Mouse (Mus musculus) kidney, postnatal 0 days (tissue): ENCODE measurements at regions not wholly inside any gene's neighbourhood (a gene's known extent, or its start where the extent isn't known, plus 50 kb on each side); places are given as distances from the start of the nearest gene placed in this dataset.

Experiments used
- ATAC-seq: fragments of 200-750 bp; cut with Nextera tagmentation; replicated peaks from 2 replicates; pipeline ENCODE4 v1.8.0; 2017; ENCODE audit warnings: low read depth, moderate number of reproducible peaks, moderate TSS enrichment, moderate library complexity; ENCODE audit not compliant: low FRiP score
- DNase-seq: peaks from one replicate; pipeline ENCODE4 v3.0.0-alpha.2; 2016; ENCODE audit warnings: low spot score
- H3K27ac ChIP-seq: fragments of 300-500 bp; sonication (generic); 2 replicates; pipeline ENCODE4 v1.5.1; 2014; ENCODE audit warnings: mild to moderate bottlenecking
- H3K27me3 ChIP-seq: fragments of 300-500 bp; sonication (generic); 2 replicates; pipeline ENCODE4 v1.6.1; 2014; ENCODE audit warnings: low read length, mixed read lengths; ENCODE audit not compliant: insufficient read depth
- H3K36me3 ChIP-seq: fragments of 300-500 bp; sonication (generic); 2 replicates; pipeline ENCODE4 v1.6.1; 2014; ENCODE audit warnings: low read length, mixed read lengths; ENCODE audit not compliant: insufficient read depth
- H3K4me1 ChIP-seq: fragments of 300-500 bp; sonication (generic); replicated peaks from 2 replicates; pipeline ENCODE4 v1.6.1; 2014; ENCODE audit warnings: antibody characterized with exemption, low read length, mixed read lengths; ENCODE audit not compliant: insufficient read depth
- H3K4me2 ChIP-seq: fragments of 300-500 bp; sonication (generic); 2 replicates; pipeline ENCODE4 v1.6.1; 2014; ENCODE audit warnings: mild to moderate bottlenecking, low read length, moderate library complexity, mixed read lengths
- H3K4me3 ChIP-seq: fragments of 300-500 bp; sonication (generic); replicated peaks from 2 replicates; pipeline ENCODE4 v1.5.1; 2014; ENCODE audit warnings: low read depth, low read length
- H3K9ac ChIP-seq: fragments of 300-500 bp; sonication (generic); 2 replicates; pipeline ENCODE4 v1.6.1; 2014; ENCODE audit warnings: low read depth, low read length
- H3K9me3 ChIP-seq: fragments of 300-500 bp; sonication (generic); replicated peaks from 2 replicates; pipeline ENCODE4 v1.6.1; 2016; ENCODE audit warnings: low read length, inconsistent platforms, mixed read lengths
- CTCF ChIP-seq: IDR thresholded peaks from 2 replicates; pipeline ENCODE4 v1.5.1; 2016; ENCODE audit warnings: antibody characterized with exemption, low read depth, mild to moderate bottlenecking, moderate library complexity
- WGBS: fragments of 180-500 bp; shearing (Covaris S2); extraction: QIAGEN DNeasy Blood & Tissue Kit; methylation state at CpG from one replicate; pipeline ENCODE4 v1.1.7; 2014; 5-methylcytosine and 5-hydroxymethylcytosine counted together

DNA sequence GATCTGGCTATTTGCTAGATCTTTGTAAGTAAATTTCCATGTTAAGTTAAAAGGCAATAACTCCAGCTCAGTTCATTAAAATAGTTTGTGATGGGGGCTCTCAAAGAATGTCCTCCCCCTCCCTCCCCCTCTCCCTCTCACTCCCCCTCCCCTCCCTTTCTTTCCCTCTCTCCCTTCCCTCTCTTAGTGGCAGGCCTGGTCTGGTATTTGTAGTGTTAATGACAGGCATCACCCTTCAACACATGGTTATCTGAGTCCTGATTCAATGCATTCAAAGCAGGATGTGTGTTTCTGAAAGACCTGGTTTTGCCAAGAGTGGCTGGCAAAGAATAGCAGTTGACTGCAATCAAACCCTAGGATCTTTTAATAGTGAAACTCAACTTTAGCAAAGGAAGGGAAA is 383.4 kb upstream of the Mpdz start:
- no peak overlapping the region for H3K27ac ChIP-seq
- ATAC-seq (no peak), DNase-seq (no peak)
- H3K27me3 ChIP-seq = no peaks in the 10 kb centered on the region
- no peaks in the 10 kb centered on the region for H3K4me1 ChIP-seq
- no peak overlapping the region for H3K4me3 ChIP-seq
- no peak overlapping the region for H3K4me2 ChIP-seq
- H3K9me3 ChIP-seq = no peaks in the 10 kb centered on the region
- no peak overlapping the region for H3K9ac ChIP-seq
- no peak for TF ChIP-seq CTCF
- no peaks in the 10 kb centered on the region for H3K36me3 ChIP-seq

DNA sequence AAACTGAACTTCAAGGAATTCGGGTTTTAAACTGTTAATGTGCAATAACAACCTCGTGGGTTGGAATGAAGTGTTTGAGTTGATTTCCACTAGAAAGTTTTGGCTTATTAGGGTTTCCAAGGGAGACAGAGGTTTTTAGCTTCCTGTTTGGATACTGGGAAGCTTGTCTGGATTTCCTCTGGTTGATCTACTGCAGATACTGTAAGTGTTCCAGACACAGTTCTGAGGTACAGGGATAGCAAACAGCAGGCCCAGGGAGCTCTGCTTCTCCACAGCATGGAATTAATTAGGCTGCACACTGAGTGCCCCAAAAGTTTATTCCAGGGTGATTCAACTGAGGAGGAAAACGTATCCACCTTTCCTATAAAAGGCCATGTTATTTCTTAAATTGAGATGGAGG is 381.0 kb upstream of the Mpdz start:
- 59% methylated on average over 3 of the region's 3 CpGs for WGBS
- Histone ChIP-seq H3K27ac (no peak overlapping the region), H3K4me3 (no peak overlapping the region), H3K4me2 (no peak overlapping the region), H3K36me3 (no peaks in the 10 kb centered on the region), H3K4me1 (no peaks in the 10 kb centered on the region), H3K9ac (no peak overlapping the region), H3K27me3 (no peaks in the 10 kb centered on the region), H3K9me3 (no peaks in the 10 kb centered on the region)
- no peak for DNase-seq
- ATAC-seq = no peak
- no peak for TF ChIP-seq CTCF

GRCm38 (mm10) chr4:81789274-81789673 is 346.7 kb upstream of the Mpdz start:
- H3K4me3 ChIP-seq = no peak overlapping the region
- no peaks in the 10 kb centered on the region for H3K36me3 ChIP-seq
- no peak overlapping the region for H3K4me2 ChIP-seq
- H3K4me1 ChIP-seq = no peaks in the 10 kb centered on the region
- ATAC-seq (no peak), DNase-seq (no peak)
- H3K9me3 ChIP-seq = no peaks in the 10 kb centered on the region
- H3K27me3 ChIP-seq = no peaks in the 10 kb centered on the region
- no peak overlapping the region for H3K9ac ChIP-seq
- no peak for TF ChIP-seq CTCF
- WGBS = 87% methylated on average over 2 of the region's 2 CpGs
- H3K27ac ChIP-seq = no peak overlapping the region

DNA sequence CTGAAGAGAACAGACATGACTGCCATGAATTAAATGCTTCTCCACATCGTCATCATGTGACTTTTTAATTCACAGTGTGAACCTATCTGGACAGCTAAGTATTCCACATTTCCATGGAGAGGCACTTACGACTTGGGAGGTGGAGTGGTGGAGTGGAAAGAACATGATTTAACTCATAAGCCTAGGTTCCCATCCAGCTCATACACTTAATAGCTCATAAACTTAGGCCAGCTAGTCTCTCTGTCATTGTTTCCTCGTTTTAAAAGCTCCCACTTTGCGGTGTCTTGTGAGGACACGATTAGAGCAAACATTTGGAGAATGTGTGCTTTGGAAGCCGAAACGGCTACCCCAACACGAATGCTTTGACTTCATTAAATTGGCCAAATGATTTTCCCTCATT is 346.0 kb upstream of the Mpdz start:
- no peaks in the 10 kb centered on the region for H3K9me3 ChIP-seq
- no peak overlapping the region for H3K9ac ChIP-seq
- H3K4me3 ChIP-seq = no peak overlapping the region
- WGBS = 62% methylated on average over 8 of the region's 8 CpGs
- peak; percentile 18 for DNase-seq
- no peak for ATAC-seq
- no peaks in the 10 kb centered on the region for H3K36me3 ChIP-seq
- H3K4me2 ChIP-seq = no peak overlapping the region
- H3K4me1 ChIP-seq = no peaks in the 10 kb centered on the region
- no peaks in the 10 kb centered on the region for H3K27me3 ChIP-seq
- no peak for TF ChIP-seq CTCF
- no peak overlapping the region for H3K27ac ChIP-seq

GRCm38 (mm10) chr4:81781971-81782370 is 339.4 kb upstream of the Mpdz start:
- no peak overlapping the region for H3K9ac ChIP-seq
- DNase-seq = no peak
- no peak overlapping the region for H3K4me3 ChIP-seq
- ATAC-seq = no peak
- WGBS = 75% methylated on average over 1 of the region's 1 CpGs
- no peaks in the 10 kb centered on the region for H3K27me3 ChIP-seq
- TF ChIP-seq CTCF = no peak
- no peaks in the 10 kb centered on the region for H3K4me1 ChIP-seq
- no peak overlapping the region for H3K27ac ChIP-seq
- H3K9me3 ChIP-seq = no peaks in the 10 kb centered on the region
- H3K4me2 ChIP-seq = no peak overlapping the region
- no peaks in the 10 kb centered on the region for H3K36me3 ChIP-seq

DNA sequence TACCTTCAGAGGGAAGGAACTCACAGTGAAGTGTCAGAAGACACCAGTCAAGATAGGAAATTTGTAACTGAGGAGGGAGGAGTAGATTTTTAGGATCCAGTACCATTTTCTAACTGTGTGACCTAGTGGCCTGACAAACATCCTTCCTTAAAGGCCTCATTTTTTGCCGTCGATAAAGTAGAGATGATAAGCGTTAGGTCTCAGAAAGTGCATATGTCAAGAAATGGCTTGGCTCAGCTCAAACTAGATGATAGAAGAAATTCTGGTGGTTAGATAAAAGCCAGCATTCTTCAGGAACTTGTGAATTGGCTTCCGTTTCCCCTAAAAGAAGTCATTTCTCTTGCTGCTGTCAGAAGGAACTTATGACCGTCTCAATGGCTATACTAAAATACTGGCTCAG is 324.1 kb upstream of the Mpdz start:
- no peak overlapping the region for H3K4me2 ChIP-seq
- no peak for TF ChIP-seq CTCF
- H3K9ac ChIP-seq = no peak overlapping the region
- H3K4me3 ChIP-seq = no peak overlapping the region
- ATAC-seq (no peak), DNase-seq (no peak)
- H3K27me3 ChIP-seq = no peaks in the 10 kb centered on the region
- no peaks in the 10 kb centered on the region for H3K9me3 ChIP-seq
- H3K36me3 ChIP-seq = no peaks in the 10 kb centered on the region
- 0 out of 2 replicates have a peak, but pooled peaks cover 9% of the 10 kb centered on the region for H3K4me1 ChIP-seq
- 61% methylated on average over 5 of the region's 5 CpGs for WGBS
- H3K27ac ChIP-seq = no peak overlapping the region
